Mouse (Mus musculus): ENCODE measurements around the gene Mylk.

DNA sequence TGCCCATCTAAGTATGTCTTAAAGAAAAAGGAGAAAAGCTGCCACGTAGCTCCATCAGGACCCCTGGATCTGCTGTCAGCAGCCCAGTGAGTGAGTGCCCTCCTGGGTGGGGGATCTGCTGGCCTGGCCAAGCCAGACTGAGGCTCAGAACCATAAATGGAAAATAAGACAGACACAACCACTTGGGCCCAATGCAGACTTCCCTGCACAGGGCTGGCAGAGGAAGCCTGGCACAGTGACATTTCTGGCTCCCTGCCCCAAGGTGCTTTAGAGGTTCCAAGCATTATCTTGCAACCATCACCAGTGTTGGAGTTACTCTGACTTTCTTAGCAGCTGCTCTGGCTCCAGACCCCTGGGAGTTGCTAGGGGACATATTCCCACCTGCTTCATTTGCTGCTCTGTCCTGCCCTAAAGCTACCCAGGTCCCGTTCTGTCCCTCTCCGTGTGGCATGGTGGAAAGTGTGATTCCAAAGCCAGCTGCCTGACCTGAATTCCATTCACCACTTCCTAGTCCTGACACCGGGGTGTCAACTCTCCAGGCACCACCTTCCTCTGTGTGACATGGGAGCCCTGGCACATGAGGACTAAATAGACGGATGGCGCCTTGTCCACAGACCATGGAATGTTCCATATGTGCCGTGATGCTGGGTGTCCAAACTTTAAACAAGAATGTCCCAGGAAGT, 156.7 kb downstream of the Mylk start:
- TF ChIP-seq CTCF (IDR thresholded peaks at IDR 0.05; ENCODE audit: control insufficient read depth, insufficient read depth, insufficient read length): no peak
- no peak for TF ChIP-seq MYOG (IDR thresholded peaks at IDR 0.05; ENCODE audit: control insufficient read depth, extremely low read depth, insufficient read length)
- TF ChIP-seq MYOD1 (IDR thresholded peaks at IDR 0.05; ENCODE audit: control insufficient read depth, insufficient read length, low read depth): no peak
- no peak for TF ChIP-seq USF1 (IDR thresholded peaks at IDR 0.05; ENCODE audit: low read depth)
- TF ChIP-seq CEBPB (IDR thresholded peaks at IDR 0.05; ENCODE audit: low read depth): no peak
